Mouse (Mus musculus): ENCODE results near the gene 1700016C15Rik. TPM values are rescaled to one million over a fixed set of nuclear protein-coding genes. Genes with fewer than 3 reads are reported as not detected.
A peak's percentile ranks its signal among the peaks of the same experiment; 100 is the strongest.

1700016C15Rik gene
- not detected for total RNA-seq (2022)

DNA sequence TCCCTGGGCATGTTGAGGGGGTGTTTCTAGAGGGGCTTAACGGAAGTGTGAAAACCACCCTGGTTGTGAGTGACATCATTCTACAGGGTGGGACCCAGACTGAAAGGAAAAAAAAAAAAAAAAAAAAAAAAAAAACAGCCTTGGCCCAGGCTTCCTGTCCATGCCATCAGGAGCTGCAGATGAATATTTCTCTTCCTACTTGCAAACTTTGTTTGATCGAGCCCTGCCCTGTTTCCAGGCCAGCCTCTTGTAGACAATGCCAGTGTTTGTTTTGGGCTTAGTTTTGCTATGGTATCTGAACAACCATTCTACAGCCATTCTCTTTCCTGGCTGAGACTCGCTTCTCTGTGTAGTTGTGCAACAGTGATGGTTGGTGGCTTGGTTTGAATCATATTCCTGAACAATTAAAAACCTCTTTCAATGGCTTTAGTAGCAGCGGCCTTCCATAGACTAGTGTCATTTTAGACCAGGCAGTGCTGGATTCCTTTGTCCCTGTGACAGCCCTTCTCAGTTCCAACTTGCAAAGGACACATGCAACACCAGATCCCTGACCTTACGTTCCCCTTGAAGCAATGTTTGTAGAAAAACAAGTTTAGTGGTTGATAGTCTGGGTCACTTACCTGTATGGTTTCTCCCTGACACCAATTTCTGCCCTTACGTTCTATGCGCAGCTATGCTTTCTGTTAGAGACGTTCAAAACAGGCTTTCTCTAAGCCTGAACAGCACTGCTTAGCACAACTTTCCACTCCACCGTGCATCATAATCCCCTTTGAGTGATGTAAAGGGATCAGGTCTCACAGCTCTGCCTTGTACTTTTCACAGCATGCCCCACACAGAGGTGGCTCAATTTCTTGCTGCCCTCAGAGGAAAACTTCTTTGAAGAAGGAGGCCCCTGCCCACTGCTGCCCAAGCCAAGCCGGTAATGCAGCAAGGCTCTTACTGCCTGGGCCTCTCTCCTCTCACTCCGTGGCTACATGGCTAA is at the start of gene 1700016C15Rik:
TSS of gene 1700016C15Rik (plus strand) at position 772 of the 982 bp plus-strand sequence.
- no peak for DNase-seq (ENCODE audit: low spot score in 2 of 2)

DNA sequence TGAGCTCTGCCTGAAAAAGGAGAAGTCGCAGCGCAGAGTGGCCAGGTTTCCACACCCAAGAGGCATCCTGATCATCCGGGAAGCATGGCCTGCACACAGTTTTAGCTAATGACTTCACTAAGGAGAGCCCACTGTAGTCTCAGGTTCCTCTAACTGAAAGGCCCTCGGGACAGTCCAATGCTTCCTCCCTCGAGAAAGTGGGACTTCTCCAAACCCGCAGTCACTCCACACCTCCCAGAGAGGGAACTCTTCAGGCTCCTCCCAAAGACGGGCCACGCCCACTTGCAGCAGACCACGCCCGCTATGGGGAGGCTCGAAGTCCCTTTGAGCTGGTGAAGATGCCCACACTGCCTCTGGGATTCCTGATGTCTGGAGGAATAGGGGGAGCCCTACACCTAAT is 48.4 kb upstream of the 1700016C15Rik start:
- DNase-seq (ENCODE audit: low spot score in 2 of 2): no peak

DNA sequence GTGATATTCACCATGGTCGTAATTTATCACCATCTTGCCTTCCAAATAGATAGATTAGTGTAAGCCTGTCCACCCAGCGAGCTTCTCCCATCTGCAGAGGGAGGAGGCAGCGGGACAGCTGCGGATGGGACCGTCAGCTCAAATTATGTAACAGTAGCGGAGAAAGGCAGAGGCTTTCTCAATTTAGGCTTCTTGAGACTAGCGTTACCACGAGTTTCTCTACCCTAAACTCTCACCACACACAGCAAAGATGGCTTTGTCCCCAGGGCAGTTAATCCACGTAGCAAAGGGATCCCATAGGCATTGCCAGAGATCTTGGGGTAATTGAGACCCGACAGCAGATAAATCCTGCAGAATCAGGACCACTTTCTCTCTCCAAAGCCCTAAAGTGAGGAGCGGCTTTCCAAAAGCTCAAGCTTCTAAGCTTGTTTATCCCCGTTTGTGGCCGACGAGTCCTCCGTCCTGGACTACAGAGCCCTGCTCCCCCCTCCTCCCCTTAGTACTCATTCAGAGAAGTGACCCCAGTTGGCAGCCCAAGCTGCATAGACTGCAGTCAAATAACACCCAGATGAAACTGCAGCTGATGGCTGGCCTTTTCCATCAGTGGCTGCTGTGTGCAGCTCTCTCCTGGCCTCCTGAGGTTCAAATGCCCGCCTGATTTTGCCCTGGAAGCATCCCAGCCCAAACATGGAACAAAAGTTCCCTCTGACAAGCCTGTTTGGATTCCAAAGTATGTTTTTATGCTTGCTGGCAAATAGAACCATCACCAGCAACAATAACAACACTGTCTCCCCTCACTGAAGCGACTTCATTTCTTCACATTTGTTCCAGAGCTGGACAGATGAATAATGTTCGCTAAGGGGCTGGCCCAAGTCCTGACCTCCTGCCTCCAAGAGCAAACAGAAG is 45.4 kb upstream of the 1700016C15Rik start:
- DNase-seq (ENCODE audit: low spot score in 2 of 2): peak; percentile 21 to 26

DNA sequence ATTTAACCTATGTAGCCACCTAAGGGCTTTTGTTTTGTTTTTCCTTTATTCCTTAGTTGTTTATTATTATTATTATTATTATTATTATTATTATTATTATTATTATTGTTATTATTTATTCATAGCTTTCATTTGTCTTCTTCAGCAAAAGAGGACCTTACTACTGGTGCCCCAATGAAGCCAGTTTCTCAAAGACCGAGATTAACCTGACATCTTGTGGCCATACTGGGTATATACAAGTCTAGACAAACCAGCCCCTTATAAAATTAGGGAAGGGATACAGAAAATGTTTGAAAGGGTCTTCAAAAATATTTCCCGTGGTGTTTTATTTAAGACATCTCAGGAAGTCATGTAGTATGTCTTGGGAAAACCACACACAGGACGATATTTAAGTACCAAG is 44.7 kb upstream of the 1700016C15Rik start:
- DNase-seq (ENCODE audit: low spot score in 2 of 2): no peak

DNA sequence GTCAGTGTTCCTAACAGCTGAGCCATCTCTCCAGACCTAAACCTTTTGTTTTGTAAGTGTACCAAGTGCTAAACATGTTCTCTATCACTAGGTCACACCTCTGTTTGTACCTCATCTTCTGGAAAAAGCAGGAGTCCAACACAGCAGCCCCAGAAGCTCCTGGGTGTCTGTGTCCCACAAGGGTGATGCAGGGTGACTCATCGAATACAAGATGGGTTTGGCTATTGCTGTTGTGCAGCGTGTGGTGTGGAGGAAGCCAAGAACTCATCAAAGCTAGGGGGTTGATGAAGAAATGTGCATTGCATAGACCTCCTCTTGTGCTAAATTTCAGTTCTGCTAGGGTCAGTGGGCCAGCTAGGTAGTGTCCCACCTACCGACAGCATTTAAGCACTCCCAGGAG is 43.5 kb upstream of the 1700016C15Rik start:
- DNase-seq (ENCODE audit: low spot score in 2 of 2): no peak

DNA sequence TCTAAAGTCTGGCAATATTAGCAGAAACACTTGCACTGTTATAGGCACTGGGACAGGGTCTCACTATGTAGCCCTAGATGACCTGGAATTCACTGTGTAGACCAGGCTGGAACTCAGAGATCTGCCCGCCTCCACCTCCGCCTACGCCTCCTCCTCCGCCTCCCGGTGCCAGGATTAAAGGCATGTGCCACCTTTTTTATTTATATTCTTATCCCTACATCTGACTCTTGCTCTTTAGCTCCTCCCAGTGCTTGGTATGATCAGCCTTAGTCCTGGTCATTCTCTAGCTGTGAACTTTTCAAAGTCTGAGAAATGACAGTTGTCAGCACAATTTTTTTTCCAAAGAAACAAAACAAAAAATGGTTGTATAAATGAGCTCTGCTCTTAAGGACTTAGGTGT is 42.6 kb upstream of the 1700016C15Rik start:
- peak in 1 of 2 experiments; percentile 25 for DNase-seq (ENCODE audit: low spot score in 2 of 2)

DNA sequence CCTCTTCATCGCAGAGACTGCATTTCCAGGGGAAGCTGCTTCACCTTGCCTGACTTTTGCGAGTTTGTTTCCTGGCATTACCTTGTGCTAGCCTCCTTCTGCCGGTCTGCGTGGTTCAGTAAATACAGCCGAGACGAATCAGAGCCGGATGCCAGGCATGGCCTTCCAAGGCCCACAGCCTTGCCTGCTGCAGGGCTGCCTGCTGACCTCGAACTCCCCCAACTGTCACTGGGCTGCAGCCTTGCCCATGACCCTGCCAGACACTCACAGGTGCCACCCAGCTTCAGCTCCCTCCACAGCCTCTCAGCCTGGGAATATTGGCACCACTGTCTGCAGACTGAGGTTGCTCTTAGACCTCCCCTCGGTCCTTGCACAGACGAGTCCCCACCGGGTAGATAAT is 37.1 kb upstream of the 1700016C15Rik start:
- DNase-seq (ENCODE audit: low spot score in 2 of 2): no peak

DNA sequence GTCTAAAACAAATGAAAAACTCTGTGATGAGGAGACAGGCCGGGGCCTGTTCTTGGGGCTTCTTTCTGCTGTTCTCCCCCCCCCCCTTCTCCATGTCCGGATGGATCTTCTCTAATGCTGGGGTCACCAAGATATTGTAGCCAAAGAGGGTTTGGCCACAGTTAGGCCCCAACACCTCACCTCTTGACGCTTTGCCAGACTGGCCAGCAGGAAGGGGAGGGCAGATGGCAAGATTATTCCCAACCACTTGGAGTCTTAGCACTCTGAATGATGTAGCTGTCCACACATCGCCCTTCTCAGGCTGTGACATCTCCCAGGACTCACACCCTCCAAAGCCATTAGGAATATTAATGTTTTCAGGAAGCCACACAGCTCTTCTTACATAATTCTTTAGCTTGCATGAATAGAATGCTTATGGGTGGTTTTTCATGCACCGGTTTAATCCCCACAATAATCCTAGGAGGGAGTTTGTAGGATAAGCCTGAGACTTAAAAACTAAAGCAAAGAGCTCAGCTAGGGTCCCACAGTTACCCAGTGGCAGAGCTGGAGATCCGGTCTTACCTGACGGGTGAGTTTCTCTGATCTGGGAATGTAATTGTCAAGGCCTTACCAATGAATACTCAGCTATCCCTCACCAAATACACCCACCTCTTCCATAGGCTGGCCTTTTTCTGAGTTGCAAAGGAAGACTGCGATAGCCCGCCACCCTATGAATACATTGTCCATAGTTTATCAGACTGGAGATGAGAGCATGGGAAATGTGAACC is 35.9 kb upstream of the 1700016C15Rik start:
- no peak for DNase-seq (ENCODE audit: low spot score in 2 of 2)

DNA sequence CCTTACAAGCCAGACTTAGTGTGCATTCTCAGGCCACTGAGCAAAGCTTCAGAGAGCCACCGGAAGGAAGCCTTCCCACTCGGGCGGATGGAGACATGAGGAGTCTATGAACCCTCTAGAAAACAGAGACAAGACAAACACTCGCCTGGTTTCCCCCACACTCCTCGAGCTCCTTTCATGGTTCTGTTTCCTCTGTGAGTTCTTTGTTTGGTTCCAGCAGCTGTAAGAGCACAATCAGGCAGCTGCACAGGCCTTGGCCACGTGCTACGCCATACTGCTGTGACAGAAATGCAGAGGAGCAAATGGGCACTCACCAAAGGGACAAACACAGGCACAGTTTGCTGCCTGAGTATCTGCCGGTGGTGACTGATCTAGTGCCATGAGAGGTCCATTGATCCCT is 29.1 kb upstream of the 1700016C15Rik start:
- DNase-seq (ENCODE audit: low spot score in 2 of 2): no peak

DNA sequence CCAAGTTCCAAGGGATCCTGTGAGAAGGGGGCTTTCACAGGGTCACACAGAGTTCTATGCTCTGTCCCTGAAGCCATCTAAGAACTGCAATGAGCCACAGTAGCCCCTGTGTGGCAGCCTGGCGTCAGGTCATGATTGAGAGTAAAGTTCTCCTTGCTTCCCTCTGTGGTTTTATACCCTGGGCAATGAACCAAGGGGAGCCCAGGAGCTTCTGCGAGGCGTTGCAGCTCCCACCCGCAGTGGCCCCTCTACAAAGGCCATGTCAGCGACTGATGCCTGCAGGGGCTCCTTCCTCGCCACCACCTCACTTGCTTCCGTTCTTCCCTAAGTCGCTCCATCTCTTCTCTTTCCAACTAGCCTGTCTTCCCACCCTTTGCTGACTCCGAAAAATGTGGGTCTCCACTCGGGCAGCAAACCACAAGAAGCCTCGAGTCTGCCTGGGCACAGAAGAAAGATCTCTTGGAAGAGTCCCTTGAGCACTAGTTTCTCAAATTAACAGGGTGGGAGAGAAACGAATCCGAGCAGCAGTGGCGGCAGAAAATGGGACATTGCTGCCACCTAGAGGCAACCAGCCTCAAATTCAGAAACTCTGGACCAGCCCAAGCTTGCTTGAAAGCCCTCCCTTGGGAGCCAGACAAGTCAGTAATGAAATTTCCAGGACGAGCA is 27.0 kb upstream of the 1700016C15Rik start:
- peak; percentile 56 to 77 for DNase-seq (ENCODE audit: low spot score in 2 of 2)

DNA sequence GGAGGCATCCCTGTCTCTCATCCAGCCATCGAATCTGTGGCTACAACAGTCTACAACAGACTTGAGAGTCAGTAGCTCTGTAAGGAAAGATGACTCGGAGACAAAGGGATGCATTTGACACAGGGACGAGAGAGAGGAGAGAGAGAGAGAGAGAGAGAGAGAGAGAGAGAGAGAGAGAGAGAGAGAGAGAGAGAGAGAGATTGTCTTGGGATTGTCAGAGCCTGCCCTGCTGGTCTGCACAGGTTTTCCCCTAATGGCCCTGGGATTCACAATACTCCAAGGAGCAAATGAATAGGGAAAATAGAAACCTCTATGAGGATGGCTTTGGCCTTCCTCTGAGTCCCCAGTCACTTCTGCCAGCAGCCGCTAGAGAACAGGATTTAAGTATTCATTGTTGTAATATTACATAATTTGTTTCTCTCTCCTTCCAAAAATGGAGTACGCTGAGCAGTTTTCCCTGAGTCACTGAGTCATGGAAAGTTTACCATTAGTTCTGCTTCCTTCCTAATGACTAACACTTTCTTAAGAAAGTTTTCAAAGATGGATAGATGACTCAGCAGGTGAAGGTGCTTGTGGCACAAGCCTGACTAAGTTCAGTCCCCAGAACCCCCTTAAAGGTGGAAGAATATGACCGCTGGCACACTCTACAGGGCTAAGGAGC is 26.3 kb upstream of the 1700016C15Rik start:
- no peak for DNase-seq (ENCODE audit: low spot score in 2 of 2)

DNA sequence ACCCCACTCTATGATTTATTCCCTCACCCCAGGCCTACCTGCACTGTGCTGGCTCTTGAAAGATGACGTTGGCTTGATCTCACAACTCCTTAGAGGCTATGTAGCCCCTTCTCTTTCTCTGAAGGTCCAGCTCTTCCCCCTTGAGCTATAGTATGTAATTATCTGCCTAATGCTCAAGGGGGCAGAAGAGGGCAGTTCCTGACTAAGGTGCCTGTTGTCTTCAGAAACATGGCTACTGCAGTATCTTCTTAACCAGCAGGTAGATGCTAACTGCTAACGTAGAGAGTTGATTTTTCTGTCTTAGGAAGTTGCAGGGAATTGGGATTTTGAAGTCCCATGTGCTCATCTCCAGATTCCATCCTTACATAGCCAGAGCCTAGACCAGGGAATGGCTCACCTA is 24.4 kb upstream of the 1700016C15Rik start:
- no peak for DNase-seq (ENCODE audit: low spot score in 2 of 2)

DNA sequence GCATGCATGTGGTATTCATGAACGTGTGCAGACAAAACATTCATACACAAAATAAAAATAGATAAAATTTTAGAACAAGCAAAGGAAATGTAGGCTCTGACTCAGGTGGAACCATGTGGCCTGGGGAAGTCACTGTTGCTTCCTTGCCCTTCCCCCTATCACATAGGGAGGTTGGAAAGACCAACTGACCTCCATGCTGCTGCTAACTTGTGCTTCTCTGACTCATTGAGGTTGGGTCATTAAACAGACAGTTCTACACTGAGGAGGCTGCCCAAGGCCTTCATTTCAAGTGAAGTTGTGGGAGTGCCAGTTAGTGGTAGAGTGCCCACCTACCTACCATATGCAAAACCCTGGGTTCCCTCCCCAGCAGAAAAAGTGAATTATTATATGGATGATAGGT is 22.0 kb upstream of the 1700016C15Rik start:
- DNase-seq (ENCODE audit: low spot score in 2 of 2): no peak

DNA sequence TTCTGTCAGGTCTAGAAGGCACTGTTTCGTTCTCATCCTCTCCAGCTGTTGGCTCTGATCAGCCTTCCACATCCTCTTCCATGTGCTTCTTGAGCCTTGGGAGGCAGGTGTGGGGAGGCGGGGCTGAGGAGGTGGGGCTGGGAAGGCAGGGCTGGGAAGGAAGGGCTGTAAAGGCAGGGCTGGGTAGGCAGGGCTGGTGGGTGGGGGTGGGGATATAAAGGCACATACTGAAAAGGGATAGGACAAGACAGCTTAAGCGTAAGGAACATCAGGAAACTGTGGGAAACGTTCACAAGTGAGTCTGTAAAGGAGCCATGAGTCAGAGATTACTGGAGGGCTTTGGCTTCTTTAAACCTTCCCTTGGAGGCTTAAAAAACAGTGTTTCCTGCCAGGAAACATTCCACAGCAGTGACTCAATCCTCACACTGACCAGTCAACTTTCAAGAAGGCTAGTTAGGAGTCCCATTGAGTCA is 21.0 kb upstream of the 1700016C15Rik start:
- no peak for DNase-seq (ENCODE audit: low spot score in 2 of 2)

DNA sequence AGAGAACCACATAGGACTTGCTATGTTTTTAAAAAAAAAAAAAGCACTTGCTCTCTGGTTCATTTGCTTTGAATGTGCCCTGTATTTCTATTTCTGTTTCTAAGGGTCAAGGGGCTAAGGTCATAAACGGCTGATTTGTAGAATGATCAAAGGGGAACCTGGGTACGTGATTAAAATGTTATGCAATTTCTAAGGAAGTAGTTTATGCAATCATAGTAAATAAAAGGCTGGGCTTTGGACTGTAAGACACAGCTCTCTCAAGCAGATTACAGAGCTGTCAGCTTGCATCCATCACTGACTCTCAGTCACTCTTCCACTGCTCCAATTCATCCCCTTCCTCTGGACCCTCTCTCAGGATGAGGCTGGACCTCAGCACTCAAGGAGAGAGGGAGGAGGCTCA is 18.6 kb upstream of the 1700016C15Rik start:
- no peak for DNase-seq (ENCODE audit: low spot score in 2 of 2)

DNA sequence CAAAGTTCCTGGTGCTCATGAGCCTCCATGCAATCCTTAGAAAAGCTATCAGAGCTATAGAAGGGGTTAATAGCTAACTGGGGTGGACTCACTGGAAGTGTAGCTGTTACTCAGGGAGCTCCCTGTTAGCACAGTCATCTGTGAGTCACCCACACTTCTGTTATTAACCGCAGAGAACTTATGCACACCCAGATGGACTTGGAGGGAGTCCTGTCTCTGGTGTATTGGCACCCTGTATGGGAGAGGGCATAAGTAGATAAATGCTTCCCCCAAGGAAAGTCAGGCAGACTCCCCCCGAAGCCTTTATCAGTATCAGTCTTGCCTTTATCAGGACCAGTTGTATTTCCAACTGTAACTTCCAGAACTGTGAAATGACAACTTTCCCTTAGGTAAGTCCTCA is 18.2 kb upstream of the 1700016C15Rik start:
- DNase-seq (ENCODE audit: low spot score in 2 of 2): no peak

DNA sequence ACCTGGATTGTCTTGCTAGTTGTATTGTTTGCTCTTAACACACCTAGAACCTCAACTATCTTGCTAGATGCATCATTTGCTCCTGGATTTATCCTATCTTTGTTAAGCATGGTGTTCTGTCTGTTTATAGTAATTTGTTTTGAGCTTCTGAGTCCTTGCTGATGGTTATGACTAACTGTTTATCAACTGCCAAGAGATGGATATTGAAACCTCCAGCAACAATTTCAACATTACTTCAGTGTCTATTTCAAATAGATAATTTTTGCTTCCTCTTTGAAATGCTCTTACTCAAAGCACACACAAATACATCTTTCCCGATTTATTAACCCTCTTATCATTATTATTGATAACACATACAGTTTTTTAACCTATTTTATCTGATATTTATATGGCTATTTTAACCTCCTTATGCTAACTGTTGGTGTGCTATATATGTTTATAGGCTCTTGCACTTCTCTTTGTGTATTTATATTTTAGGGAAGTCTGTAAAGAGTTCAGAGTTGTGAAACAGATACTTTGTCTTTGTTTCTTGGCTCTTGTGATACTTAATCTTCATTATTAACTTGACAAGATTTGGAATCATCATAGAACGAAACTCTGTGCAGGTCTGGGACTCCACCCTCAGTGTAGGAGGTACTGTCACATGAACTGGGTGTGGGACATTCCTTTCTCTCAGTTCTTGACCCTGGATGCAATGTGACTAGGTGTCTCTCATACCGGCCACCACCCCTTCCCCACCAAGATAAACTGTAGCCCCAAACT is 15.8 kb upstream of the 1700016C15Rik start:
- DNase-seq (ENCODE audit: low spot score in 2 of 2): no peak

DNA sequence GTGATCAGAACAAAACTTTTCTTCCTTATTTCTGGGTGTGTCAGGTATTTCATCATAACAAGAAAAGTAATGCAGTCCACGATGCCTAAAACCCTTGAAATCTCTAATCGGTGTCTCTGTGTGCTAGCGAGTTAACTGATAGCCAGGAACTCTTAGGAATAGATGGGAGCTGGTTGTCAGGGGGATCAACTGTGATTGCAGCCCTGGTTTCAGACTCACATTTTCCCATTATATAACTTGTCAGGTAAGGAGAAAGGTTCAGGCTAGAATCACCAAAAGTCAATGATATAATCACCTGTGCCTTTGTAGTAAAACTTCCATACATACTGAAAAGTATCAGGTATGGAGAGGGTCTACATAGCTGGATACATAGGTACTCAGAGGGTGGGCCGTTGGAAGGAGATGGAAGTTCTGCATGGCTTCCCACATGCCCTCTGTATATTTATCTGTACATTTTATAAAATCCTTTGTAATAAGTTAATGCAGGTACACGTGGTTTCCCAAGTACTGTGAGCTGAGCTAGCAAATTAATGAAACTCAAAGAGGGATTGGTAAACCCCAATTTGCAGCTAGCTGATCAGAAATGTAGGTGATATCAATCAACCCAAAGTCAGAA is 15.1 kb upstream of the 1700016C15Rik start:
- DNase-seq (ENCODE audit: low spot score in 2 of 2): no peak

DNA sequence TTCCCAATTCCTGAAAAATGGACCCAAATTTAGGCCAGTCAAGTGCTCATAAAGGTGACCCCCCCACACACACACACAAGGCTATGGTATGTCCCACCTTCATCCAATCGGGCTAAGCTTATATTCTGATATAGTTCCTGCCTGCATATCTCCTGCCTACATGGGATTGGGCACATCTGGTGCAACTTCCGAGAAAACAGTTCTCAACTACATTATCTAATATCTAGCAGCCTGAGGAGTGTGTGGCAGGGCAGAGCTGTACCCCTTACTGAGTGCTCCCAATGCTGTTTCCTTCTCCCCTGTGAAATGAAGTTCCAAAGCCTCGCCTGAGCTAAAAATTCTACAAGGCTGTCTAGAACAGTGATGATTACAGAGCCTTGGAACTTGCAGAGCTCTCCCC is 13.2 kb upstream of the 1700016C15Rik start:
- no peak for DNase-seq (ENCODE audit: low spot score in 2 of 2)
